Mouse (Mus musculus): Measurements from ENCODE around the gene Map3k20. TPM values are rescaled to one million over a fixed set of nuclear protein-coding genes. Genes with fewer than 3 reads are reported as not detected.

The Map3k20 gene
- polyA plus RNA-seq, 1 experiment from 2014 or later = 6.1 TPM

DNA sequence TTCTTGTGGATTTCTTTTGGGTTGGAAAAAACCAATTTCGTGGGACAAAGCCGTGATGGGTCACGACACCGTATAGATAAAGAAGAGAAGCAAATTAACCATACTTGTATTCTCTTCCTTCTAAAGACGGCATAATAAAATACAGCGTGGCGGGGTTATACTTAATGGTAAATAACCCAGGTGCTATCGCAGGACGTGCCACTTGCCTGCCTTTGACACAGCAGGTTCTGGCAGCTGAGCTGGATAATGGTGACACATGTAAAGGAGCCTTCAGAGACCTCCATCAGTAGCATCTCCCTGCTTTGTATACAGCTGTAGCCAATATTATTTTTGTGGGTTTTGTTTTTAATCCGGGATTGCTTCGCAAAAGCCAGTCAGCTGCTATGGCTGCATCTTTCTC is 141.9 kb downstream of the Map3k20 start:
- peak overlapping the region; percentile 71 for H3K27ac ChIP-seq (ENCODE audit: low read depth, low read length)
- no peaks in the 10 kb centered on the region for H3K27me3 ChIP-seq (ENCODE audit: control insufficient read depth, insufficient read depth, low read length)
- peak overlapping the region; percentile 14; the same call in 1 of the 2 replicates for H3K4me3 ChIP-seq (ENCODE audit: low read depth, low read length)
- H3K4me2 ChIP-seq (ENCODE audit: low read depth, low read length) = peak overlapping the region; percentile 39
- H3K4me1 ChIP-seq (ENCODE audit: control insufficient read depth, insufficient read depth, low read length) = peaks cover 12% of the 10 kb centered on the region; the same call in 1 of the 2 replicates
- 22% methylated on average over 11 of the region's 11 CpGs for WGBS
- no peaks in the 10 kb centered on the region for H3K9me3 ChIP-seq (ENCODE audit: control insufficient read depth, low read length)
- peak; percentile 86 for ATAC-seq (ENCODE audit: low read depth)
- 0 out of 2 replicates have a peak overlapping the region, but pooled peaks have one; percentile 29 for H3K9ac ChIP-seq (replicated peaks; ENCODE audit: low read depth, low read length)
- no peaks in the 10 kb centered on the region for H3K36me3 ChIP-seq (ENCODE audit: control insufficient read depth, insufficient read depth, low read length)

DNA sequence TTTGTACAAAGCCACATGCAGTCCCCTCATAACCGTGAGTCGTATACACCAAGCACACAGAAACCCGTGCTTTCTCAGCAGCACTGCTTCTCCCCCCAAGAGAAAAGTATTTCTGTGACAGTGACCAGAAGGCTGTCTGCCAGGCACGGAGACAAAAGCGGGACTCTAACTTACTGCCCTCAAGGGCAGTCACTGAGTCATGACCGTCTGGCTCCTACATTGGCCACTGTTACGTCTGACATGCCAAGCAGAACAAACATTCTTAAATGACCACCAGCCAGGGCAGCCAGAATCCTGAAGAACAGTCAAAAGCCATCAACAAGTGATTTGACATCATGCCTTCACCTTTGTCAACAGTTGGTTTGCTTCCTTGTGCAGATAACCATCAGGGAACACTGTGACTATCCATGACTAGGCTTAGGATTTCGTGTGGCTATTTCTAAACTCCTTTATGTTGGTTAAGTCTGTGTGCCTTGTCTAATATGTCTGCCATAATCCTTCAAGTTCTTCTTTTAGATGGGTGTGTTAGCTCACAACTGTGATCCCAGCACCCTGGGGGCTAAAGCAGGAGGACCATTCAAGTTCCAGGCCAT is 153.6 kb downstream of the Map3k20 start:
- H3K27me3 ChIP-seq (ENCODE audit: control insufficient read depth, insufficient read depth, low read length) = no peaks in the 10 kb centered on the region
- H3K4me1 ChIP-seq (ENCODE audit: control insufficient read depth, insufficient read depth, low read length) = no peaks in the 10 kb centered on the region
- no peak overlapping the region for H3K27ac ChIP-seq (ENCODE audit: low read depth, low read length)
- no peaks in the 10 kb centered on the region for H3K36me3 ChIP-seq (ENCODE audit: control insufficient read depth, insufficient read depth, low read length)
- H3K9ac ChIP-seq (replicated peaks; ENCODE audit: low read depth, low read length) = no peak overlapping the region
- no peak overlapping the region for H3K4me2 ChIP-seq (ENCODE audit: low read depth, low read length)
- 75% methylated on average over 8 of the region's 8 CpGs for WGBS
- no peak for ATAC-seq (ENCODE audit: low read depth)
- no peak overlapping the region for H3K4me3 ChIP-seq (ENCODE audit: low read depth, low read length)
- H3K9me3 ChIP-seq (ENCODE audit: control insufficient read depth, low read length) = no peaks in the 10 kb centered on the region

DNA sequence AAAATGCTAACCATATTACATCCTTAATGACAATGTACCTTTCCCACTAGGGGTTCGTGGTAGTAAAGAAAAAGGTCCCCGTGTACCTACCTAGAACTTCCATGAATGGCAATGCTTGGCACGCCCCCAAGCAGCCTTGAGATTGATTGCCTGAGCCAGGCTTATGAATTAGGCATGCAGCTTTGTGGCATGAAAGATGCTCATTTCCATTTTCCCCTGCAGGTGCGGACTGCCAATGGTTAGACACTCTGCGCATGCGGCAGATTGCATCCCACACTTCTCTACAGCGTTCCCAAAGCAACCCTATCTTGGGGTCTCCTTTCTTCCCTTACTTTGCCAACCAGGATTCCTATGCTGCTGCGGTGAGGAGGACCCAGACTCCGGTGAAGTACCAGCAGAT is 155.6 kb downstream of the Map3k20 start:
- no peak overlapping the region for H3K4me2 ChIP-seq (ENCODE audit: low read depth, low read length)
- no peaks in the 10 kb centered on the region for H3K36me3 ChIP-seq (ENCODE audit: control insufficient read depth, insufficient read depth, low read length)
- H3K27ac ChIP-seq (ENCODE audit: low read depth, low read length) = no peak overlapping the region
- H3K27me3 ChIP-seq (ENCODE audit: control insufficient read depth, insufficient read depth, low read length) = no peaks in the 10 kb centered on the region
- no peak overlapping the region for H3K9ac ChIP-seq (replicated peaks; ENCODE audit: low read depth, low read length)
- no peak for ATAC-seq (ENCODE audit: low read depth)
- 52% methylated on average over 9 of the region's 9 CpGs for WGBS
- no peaks in the 10 kb centered on the region for H3K9me3 ChIP-seq (ENCODE audit: control insufficient read depth, low read length)
- no peak overlapping the region for H3K4me3 ChIP-seq (ENCODE audit: low read depth, low read length)
- no peaks in the 10 kb centered on the region for H3K4me1 ChIP-seq (ENCODE audit: control insufficient read depth, insufficient read depth, low read length)

DNA sequence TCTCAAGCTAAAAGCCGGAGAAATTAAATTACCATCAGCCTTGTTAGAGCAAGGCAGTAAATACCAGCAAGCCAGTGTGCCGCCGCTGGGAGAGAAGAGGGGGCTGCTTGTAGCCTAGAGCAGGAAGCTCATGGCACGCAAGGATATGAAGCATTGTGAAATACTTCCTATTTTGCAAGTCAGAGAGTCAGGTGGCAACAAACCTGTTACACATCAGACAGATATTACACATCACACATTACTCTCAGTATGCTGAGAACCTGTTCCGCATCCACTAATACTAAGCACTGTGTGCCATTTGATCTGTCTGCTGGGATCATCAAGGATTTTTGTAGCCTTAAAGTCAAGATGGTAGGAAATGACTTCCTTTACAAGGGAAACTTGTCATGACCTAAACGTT is 157.4 kb downstream of the Map3k20 start:
- no peak for ATAC-seq (ENCODE audit: low read depth)
- Histone ChIP-seq H3K27me3 (ENCODE audit: control insufficient read depth, insufficient read depth, low read length) (no peaks in the 10 kb centered on the region), H3K27ac (ENCODE audit: low read depth, low read length) (no peak overlapping the region), H3K9ac (replicated peaks; ENCODE audit: low read depth, low read length) (no peak overlapping the region), H3K4me1 (ENCODE audit: control insufficient read depth, insufficient read depth, low read length) (no peaks in the 10 kb centered on the region), H3K9me3 (ENCODE audit: control insufficient read depth, low read length) (no peaks in the 10 kb centered on the region), H3K36me3 (ENCODE audit: control insufficient read depth, insufficient read depth, low read length) (no peaks in the 10 kb centered on the region), H3K4me2 (ENCODE audit: low read depth, low read length) (no peak overlapping the region), H3K4me3 (ENCODE audit: low read depth, low read length) (no peak overlapping the region)
- WGBS = 69% methylated on average over 6 of the region's 6 CpGs

DNA sequence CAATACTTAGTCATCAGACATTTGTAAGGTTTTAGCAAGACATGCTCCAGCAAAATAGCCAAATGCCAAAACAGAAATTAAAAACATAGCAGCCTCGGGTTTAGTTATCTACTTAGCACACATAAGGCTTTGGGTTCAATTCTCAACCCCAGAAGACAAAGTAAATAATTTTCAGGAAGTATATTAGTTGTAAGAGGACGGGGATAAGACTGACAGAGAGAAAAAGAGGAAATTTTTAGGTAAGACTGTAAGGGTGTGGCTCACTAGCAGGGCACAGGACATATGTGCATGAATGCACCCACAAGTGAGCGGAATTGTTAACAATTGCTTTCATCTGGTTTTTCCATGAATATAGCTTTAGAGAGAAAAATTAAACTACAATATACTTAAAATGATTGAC is 158.5 kb downstream of the Map3k20 start:
- 83% methylated on average over 3 of the region's 3 CpGs for WGBS
- Histone ChIP-seq H3K4me1 (ENCODE audit: control insufficient read depth, insufficient read depth, low read length) (no peaks in the 10 kb centered on the region), H3K27me3 (ENCODE audit: control insufficient read depth, insufficient read depth, low read length) (no peaks in the 10 kb centered on the region), H3K27ac (ENCODE audit: low read depth, low read length) (no peak overlapping the region), H3K4me3 (ENCODE audit: low read depth, low read length) (no peak overlapping the region), H3K36me3 (ENCODE audit: control insufficient read depth, insufficient read depth, low read length) (no peaks in the 10 kb centered on the region), H3K4me2 (ENCODE audit: low read depth, low read length) (no peak overlapping the region), H3K9me3 (ENCODE audit: control insufficient read depth, low read length) (no peaks in the 10 kb centered on the region), H3K9ac (replicated peaks; ENCODE audit: low read depth, low read length) (no peak overlapping the region)
- ATAC-seq (ENCODE audit: low read depth) = no peak

DNA sequence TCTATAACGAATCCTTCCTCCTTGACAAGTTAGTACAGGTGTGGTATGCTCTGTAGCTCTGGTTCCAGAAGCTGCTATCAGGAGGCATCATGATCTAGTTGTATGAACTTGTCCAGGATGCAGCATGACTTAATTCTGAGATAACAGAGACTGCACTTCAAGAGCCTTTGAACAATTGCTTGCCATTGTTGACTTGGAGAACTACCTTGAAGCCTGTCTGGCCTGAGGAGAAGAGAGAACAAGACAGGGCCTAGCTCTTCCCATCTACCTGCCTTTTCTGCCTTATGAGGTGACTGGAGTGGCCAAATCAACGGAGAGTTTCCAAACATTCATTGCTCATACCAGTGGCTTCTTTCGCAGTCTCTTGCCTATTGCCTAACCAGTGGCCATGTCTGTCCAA is 160.7 kb downstream of the Map3k20 start:
- Histone ChIP-seq H3K27ac (ENCODE audit: low read depth, low read length) (no peak overlapping the region), H3K9me3 (ENCODE audit: control insufficient read depth, low read length) (no peaks in the 10 kb centered on the region), H3K4me3 (ENCODE audit: low read depth, low read length) (no peak overlapping the region), H3K36me3 (ENCODE audit: control insufficient read depth, insufficient read depth, low read length) (no peaks in the 10 kb centered on the region), H3K4me1 (ENCODE audit: control insufficient read depth, insufficient read depth, low read length) (no peaks in the 10 kb centered on the region), H3K4me2 (ENCODE audit: low read depth, low read length) (no peak overlapping the region), H3K9ac (replicated peaks; ENCODE audit: low read depth, low read length) (no peak overlapping the region), H3K27me3 (ENCODE audit: control insufficient read depth, insufficient read depth, low read length) (no peaks in the 10 kb centered on the region)
- ATAC-seq (ENCODE audit: low read depth) = no peak
- 97% methylated on average over 3 of the region's 3 CpGs for WGBS

DNA sequence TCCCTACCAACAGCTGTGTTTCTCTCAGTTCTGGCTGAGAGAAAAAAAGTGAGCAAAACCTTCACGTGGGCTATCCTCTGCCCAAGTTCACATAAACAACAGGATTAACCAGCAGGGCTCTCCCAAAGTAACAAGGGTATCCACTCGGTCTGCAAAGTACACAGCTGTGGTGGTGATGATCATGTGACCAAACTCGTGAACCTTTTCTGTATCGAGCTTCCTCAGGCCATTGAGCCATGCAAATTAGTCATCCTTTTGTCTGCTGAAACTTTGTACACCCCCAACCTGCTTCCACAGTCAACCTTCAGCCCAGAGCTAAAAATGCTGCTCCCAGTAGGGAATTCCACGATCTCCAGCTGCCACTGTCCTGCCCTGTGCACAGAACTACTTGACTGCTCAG is 161.2 kb downstream of the Map3k20 start:
- Histone ChIP-seq H3K9ac (replicated peaks; ENCODE audit: low read depth, low read length) (no peak overlapping the region), H3K27ac (ENCODE audit: low read depth, low read length) (no peak overlapping the region), H3K27me3 (ENCODE audit: control insufficient read depth, insufficient read depth, low read length) (no peaks in the 10 kb centered on the region), H3K4me2 (ENCODE audit: low read depth, low read length) (no peak overlapping the region), H3K4me1 (ENCODE audit: control insufficient read depth, insufficient read depth, low read length) (no peaks in the 10 kb centered on the region), H3K9me3 (ENCODE audit: control insufficient read depth, low read length) (no peaks in the 10 kb centered on the region), H3K4me3 (ENCODE audit: low read depth, low read length) (no peak overlapping the region), H3K36me3 (ENCODE audit: control insufficient read depth, insufficient read depth, low read length) (no peaks in the 10 kb centered on the region)
- WGBS = 28% methylated on average over 5 of the region's 5 CpGs
- ATAC-seq (ENCODE audit: low read depth) = no peak

DNA sequence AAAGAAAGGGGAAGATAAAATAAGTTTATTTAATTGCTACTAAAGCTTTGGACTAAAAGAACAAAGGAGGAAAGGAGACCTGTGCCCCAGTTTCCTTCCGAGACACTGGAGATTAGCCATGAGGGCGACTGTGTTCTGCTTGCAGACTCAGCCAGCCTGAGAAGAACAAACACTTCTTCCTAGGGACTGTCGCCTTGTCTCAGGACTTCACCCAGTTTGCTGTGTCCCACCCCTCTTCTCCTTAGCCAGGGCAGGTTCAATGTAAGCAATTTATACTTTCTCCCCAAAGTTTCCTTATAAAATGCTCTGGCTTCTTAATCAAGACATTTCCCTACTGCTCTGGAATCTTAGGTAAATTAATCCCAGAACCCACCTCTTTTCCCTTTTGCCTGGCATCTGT is 168.1 kb downstream of the Map3k20 start:
- Histone ChIP-seq H3K36me3 (ENCODE audit: control insufficient read depth, insufficient read depth, low read length) (no peaks in the 10 kb centered on the region), H3K27me3 (ENCODE audit: control insufficient read depth, insufficient read depth, low read length) (no peaks in the 10 kb centered on the region), H3K4me2 (ENCODE audit: low read depth, low read length) (no peak overlapping the region), H3K4me1 (ENCODE audit: control insufficient read depth, insufficient read depth, low read length) (no peaks in the 10 kb centered on the region), H3K9ac (replicated peaks; ENCODE audit: low read depth, low read length) (no peak overlapping the region), H3K27ac (ENCODE audit: low read depth, low read length) (no peak overlapping the region), H3K9me3 (ENCODE audit: control insufficient read depth, low read length) (no peaks in the 10 kb centered on the region), H3K4me3 (ENCODE audit: low read depth, low read length) (no peak overlapping the region)
- WGBS = 54% methylated on average over 3 of the region's 3 CpGs
- no peak for ATAC-seq (ENCODE audit: low read depth)

DNA sequence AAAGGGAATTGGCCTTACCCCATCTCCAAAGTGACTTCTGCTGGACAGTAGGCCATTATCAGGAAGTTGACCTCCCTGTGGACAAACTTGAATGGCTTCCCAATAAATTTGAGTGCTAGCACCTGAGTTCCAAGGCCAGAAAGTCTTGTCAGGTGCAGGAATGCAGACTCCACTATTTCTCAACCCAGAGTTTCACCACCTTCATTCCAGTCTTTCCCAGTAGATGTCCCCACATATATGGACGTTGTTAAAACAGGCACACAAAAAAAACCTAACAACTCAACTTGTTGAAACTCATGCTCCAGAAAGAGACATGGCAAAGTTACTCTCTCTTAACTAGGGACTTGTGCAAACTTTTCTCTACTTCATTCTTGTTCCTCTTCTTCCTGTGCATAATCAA is 170.8 kb downstream of the Map3k20 start:
- H3K36me3 ChIP-seq (ENCODE audit: control insufficient read depth, insufficient read depth, low read length) = no peaks in the 10 kb centered on the region
- no peak overlapping the region for H3K27ac ChIP-seq (ENCODE audit: low read depth, low read length)
- no peaks in the 10 kb centered on the region for H3K9me3 ChIP-seq (ENCODE audit: control insufficient read depth, low read length)
- ATAC-seq (ENCODE audit: low read depth) = no peak
- no peak overlapping the region for H3K9ac ChIP-seq (replicated peaks; ENCODE audit: low read depth, low read length)
- H3K27me3 ChIP-seq (ENCODE audit: control insufficient read depth, insufficient read depth, low read length) = no peaks in the 10 kb centered on the region
- WGBS = 76% methylated on average over 1 of the region's 1 CpGs
- H3K4me2 ChIP-seq (ENCODE audit: low read depth, low read length) = no peak overlapping the region
- no peak overlapping the region for H3K4me3 ChIP-seq (ENCODE audit: low read depth, low read length)
- H3K4me1 ChIP-seq (ENCODE audit: control insufficient read depth, insufficient read depth, low read length) = no peaks in the 10 kb centered on the region
